Mouse (Mus musculus) stomach, embryonic 14.5 days (tissue): ENCODE data around the gene Ranbp3l. TPM values are rescaled to one million over a fixed set of nuclear protein-coding genes. Genes with fewer than 3 reads are reported as not detected.
A peak's percentile ranks its signal among the peaks of the same experiment; 100 is the strongest.

Experiments used
- ATAC-seq: fragments of 200-750 bp; cut with Nextera tagmentation; 2 replicates; pipeline ENCODE4 v1.8.0; 2017; ENCODE audit warnings: low read depth, moderate TSS enrichment; ENCODE audit not compliant: insufficient number of reproducible peaks, insufficient read depth, low FRiP score
- H3K27ac ChIP-seq: fragments of 300-500 bp; sonication (generic); 2 replicates; pipeline ENCODE4 v1.5.1; 2014; ENCODE audit warnings: mild to moderate bottlenecking, low read length, moderate library complexity, mixed read lengths
- H3K27me3 ChIP-seq: fragments of 300-500 bp; sonication (generic); 2 replicates; pipeline ENCODE4 v1.6.1; 2014; ENCODE audit warnings: low read length, control low read depth, mixed read lengths; ENCODE audit not compliant: control insufficient read depth, insufficient read depth
- H3K36me3 ChIP-seq: fragments of 300-500 bp; sonication (generic); 2 replicates; pipeline ENCODE4 v1.6.1; 2014; ENCODE audit warnings: mild to moderate bottlenecking, control low read depth, low read length, moderate library complexity, mixed read lengths; ENCODE audit not compliant: control insufficient read depth, insufficient read depth
- H3K4me1 ChIP-seq: fragments of 300-500 bp; sonication (generic); 2 replicates; pipeline ENCODE4 v1.6.1; 2014; ENCODE audit warnings: low read length, control low read depth, mixed read lengths; ENCODE audit not compliant: control insufficient read depth, insufficient read depth
- H3K4me2 ChIP-seq: fragments of 300-500 bp; sonication (generic); replicated peaks from 2 replicates; pipeline ENCODE4 v1.6.1; 2014; ENCODE audit warnings: low read depth, low read length, control low read depth
- H3K4me3 ChIP-seq: fragments of 300-500 bp; sonication (generic); 2 replicates; pipeline ENCODE4 v1.5.1; 2014; ENCODE audit warnings: low read depth, low read length, control low read depth
- H3K9ac ChIP-seq: fragments of 300-500 bp; sonication (generic); replicated peaks from 2 replicates; pipeline ENCODE4 v1.6.1; 2014; ENCODE audit warnings: low read depth, mild to moderate bottlenecking, control low read depth, low read length, moderate library complexity, mixed read lengths
- H3K9me3 ChIP-seq: fragments of 300-500 bp; sonication (generic); 2 replicates; pipeline ENCODE4 v1.6.1; 2016; ENCODE audit warnings: low read depth, low read length, control low read depth; ENCODE audit not compliant: control insufficient read depth
- WGBS: fragments of 180-500 bp; shearing (Covaris S2); extraction: QIAGEN DNeasy Blood & Tissue Kit; methylation state at CpG from one replicate; pipeline ENCODE4 v1.1.7; 2014; 5-methylcytosine and 5-hydroxymethylcytosine counted together
- polyA plus RNA-seq: library from polyadenylated mRNA; unstranded; fragments of >200 nt; fragmentation: Nextera tagmentation; extraction: Ambion mirVana; gene quantifications from 2 replicates; pipeline ENCODE4 v1.2.1, GENCODE M21; 2014

Ranbp3l gene
- polyA plus RNA-seq, 1 experiment from 2014 or later: 0.27 TPM

DNA sequence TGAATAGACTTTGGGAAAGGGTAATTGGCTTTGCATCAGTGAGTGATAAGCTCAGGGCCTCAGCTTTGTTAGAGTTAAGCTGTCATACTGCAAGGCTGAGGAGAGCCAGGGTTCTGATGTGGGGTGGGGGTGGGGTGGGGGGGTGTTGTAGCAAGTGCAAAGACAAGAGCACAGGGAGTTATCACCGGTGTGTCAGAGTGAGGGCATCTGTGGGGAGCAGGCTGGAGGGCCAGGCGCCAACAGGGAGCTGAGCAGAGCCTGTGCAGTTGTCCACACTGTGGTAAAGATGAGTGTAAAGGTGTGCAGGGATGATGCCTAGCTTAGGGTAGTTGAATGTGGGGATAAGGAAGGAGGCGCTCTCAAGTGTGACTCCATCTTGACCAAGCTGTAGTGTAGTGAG is 113.5 kb downstream of the Ranbp3l start:
- H3K27ac ChIP-seq: no peak overlapping the region
- H3K9ac ChIP-seq: no peak overlapping the region
- ATAC-seq: no peak
- H3K36me3 ChIP-seq: no peaks in the 10 kb centered on the region; the same call in 1 of the 2 replicates
- no peak overlapping the region for H3K4me3 ChIP-seq
- 70% methylated on average over 3 of the region's 3 CpGs for WGBS
- H3K4me2 ChIP-seq: no peak overlapping the region
- H3K4me1 ChIP-seq: peaks cover 14% of the 10 kb centered on the region; the same call in 1 of the 2 replicates
- no peaks in the 10 kb centered on the region for H3K27me3 ChIP-seq
- H3K9me3 ChIP-seq: no peaks in the 10 kb centered on the region

- no peaks in the 10 kb centered on the region; the same call in 1 of the 2 replicates for H3K36me3 ChIP-seq
- no peak overlapping the region for H3K27ac ChIP-seq
- H3K4me1 ChIP-seq: peaks cover 12% of the 10 kb centered on the region; the same call in 1 of the 2 replicates
- H3K9me3 ChIP-seq: no peaks in the 10 kb centered on the region
- no peak overlapping the region for H3K4me2 ChIP-seq
- H3K9ac ChIP-seq: no peak overlapping the region
- no peak for ATAC-seq
- WGBS: 76% methylated on average over 9 of the region's 9 CpGs
- H3K4me3 ChIP-seq: no peak overlapping the region
- no peaks in the 10 kb centered on the region for H3K27me3 ChIP-seq
Measured at GRCm38 (mm10) chr15:9082753-9083152, 115.0 kb downstream of the Ranbp3l start.

GRCm38 (mm10) chr15:9086813-9087212 is 119.1 kb downstream of the Ranbp3l start:
- no peak for ATAC-seq
- Histone ChIP-seq H3K9me3 (no peaks in the 10 kb centered on the region), H3K27me3 (no peaks in the 10 kb centered on the region), H3K9ac (no peak overlapping the region), H3K27ac (no peak overlapping the region), H3K36me3 (no peaks in the 10 kb centered on the region; the same call in 1 of the 2 replicates), H3K4me3 (no peak overlapping the region), H3K4me1 (no peaks in the 10 kb centered on the region), H3K4me2 (no peak overlapping the region)
- WGBS: 75% methylated on average over 11 of the region's 11 CpGs

GRCm38 (mm10) chr15:9087421-9087820 is 119.7 kb downstream of the Ranbp3l start:
- WGBS: 74% methylated on average over 5 of the region's 5 CpGs
- no peak for ATAC-seq
- no peaks in the 10 kb centered on the region for H3K9me3 ChIP-seq

DNA sequence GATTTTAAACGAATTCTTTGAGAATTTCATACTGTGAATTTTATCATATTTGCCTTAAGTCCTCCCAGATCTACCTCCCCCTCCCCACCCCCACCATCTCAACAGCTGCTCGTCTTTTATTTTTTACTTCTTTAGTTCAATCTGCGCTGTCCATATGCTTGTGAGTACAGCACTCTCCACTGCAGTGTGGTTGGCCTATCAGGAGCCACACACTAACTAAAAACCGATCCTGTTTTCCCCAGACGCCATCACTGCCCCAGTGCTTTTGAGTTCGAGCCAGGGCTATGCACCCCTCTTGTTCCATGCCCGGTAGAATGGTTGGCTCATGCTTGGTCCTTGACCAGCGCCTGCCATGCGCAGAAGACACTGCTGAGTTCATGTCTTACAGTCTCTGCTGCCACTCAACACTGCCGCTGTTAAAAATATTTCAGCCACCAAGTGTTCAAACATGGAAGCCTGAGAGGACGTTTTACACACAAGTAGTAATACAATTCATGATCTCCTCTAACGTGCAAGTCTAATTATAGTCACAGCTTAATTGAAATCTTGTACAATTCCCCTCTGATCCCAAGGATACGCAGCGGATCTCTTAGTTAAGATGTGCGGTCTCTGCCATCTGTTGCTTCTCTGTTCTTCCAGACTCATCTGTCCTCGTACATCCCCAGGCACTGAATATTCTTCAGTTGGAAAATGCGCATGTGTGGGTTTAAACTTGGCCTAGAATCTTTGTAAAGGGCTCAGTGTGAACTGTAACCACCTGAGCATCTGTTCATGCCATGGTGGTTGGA is 120.3 kb downstream of the Ranbp3l start:
- no peak overlapping the region for H3K4me3 ChIP-seq
- H3K4me1 ChIP-seq: no peaks in the 10 kb centered on the region
- no peak for ATAC-seq
- no peak overlapping the region for H3K27ac ChIP-seq
- H3K9me3 ChIP-seq: no peaks in the 10 kb centered on the region
- 88% methylated on average over 17 of the region's 17 CpGs for WGBS
- H3K9ac ChIP-seq: no peak overlapping the region
- H3K27me3 ChIP-seq: no peaks in the 10 kb centered on the region
- no peak overlapping the region for H3K4me2 ChIP-seq
- H3K36me3 ChIP-seq: peaks cover 3% of the 10 kb centered on the region; the same call in 1 of the 2 replicates

More at GRCm38 (mm10) chr15:9087421-9087820, 119.7 kb downstream of the Ranbp3l start:
- no peaks in the 10 kb centered on the region for H3K27me3 ChIP-seq
- H3K36me3 ChIP-seq: no peaks in the 10 kb centered on the region; the same call in 1 of the 2 replicates
- H3K4me2 ChIP-seq: no peak overlapping the region
- H3K4me1 ChIP-seq: no peaks in the 10 kb centered on the region
- H3K4me3 ChIP-seq: no peak overlapping the region
- H3K9ac ChIP-seq: no peak overlapping the region
- no peak overlapping the region for H3K27ac ChIP-seq

- Histone ChIP-seq H3K4me1 (no peaks in the 10 kb centered on the region), H3K9ac (no peak overlapping the region), H3K27ac (no peak overlapping the region), H3K4me3 (no peak overlapping the region), H3K4me2 (no peak overlapping the region), H3K27me3 (no peaks in the 10 kb centered on the region), H3K9me3 (no peaks in the 10 kb centered on the region), H3K36me3 (peaks cover 9% of the 10 kb centered on the region; the same call in 1 of the 2 replicates)
- 0 out of 2 replicates have a peak, but pooled peaks have one; percentile 42 for ATAC-seq
- WGBS: 64% methylated on average over 8 of the region's 8 CpGs
Measured at GRCm38 (mm10) chr15:9088683-9089072, 120.9 kb downstream of the Ranbp3l start.

GRCm38 (mm10) chr15:9089136-9089720 is 121.5 kb downstream of the Ranbp3l start:
- Histone ChIP-seq H3K4me1 (0 out of 2 replicates have a peak, but pooled peaks cover 1% of the 10 kb centered on the region), H3K27me3 (no peaks in the 10 kb centered on the region), H3K9ac (no peak overlapping the region), H3K4me2 (no peak overlapping the region), H3K4me3 (no peak overlapping the region), H3K9me3 (no peaks in the 10 kb centered on the region), H3K27ac (peak overlapping the region; percentile 22; the same call in 1 of the 2 replicates), H3K36me3 (peaks cover 11% of the 10 kb centered on the region; the same call in 1 of the 2 replicates)
- 45% methylated on average over 2 of the region's 2 CpGs for WGBS
- ATAC-seq: no peak

- no peak overlapping the region for H3K9ac ChIP-seq
- H3K4me1 ChIP-seq: peaks cover 7% of the 10 kb centered on the region; the same call in 1 of the 2 replicates
- H3K9me3 ChIP-seq: no peaks in the 10 kb centered on the region
- H3K27me3 ChIP-seq: no peaks in the 10 kb centered on the region
- no peak overlapping the region for H3K27ac ChIP-seq
- no peak for ATAC-seq
- H3K4me3 ChIP-seq: no peak overlapping the region
- H3K36me3 ChIP-seq: peaks cover 11% of the 10 kb centered on the region; the same call in 1 of the 2 replicates
- no peak overlapping the region for H3K4me2 ChIP-seq
- WGBS: 90% methylated on average over 5 of the region's 5 CpGs
Measured at GRCm38 (mm10) chr15:9090662-9091061, 122.9 kb downstream of the Ranbp3l start.
